Mouse (Mus musculus): ENCODE data around the gene Fam126a. TPM values are rescaled to one million over a fixed set of nuclear protein-coding genes. Genes with fewer than 3 reads are reported as not detected.
"Not testable (repeated sequence)": the region's sequence is repeated elsewhere in the genome, so short reads cannot be mapped to it uniquely, and the experiment has no call there.

Fam126a gene
- total RNA-seq, 1 experiment from 2014 or later: 74.0 TPM

DNA sequence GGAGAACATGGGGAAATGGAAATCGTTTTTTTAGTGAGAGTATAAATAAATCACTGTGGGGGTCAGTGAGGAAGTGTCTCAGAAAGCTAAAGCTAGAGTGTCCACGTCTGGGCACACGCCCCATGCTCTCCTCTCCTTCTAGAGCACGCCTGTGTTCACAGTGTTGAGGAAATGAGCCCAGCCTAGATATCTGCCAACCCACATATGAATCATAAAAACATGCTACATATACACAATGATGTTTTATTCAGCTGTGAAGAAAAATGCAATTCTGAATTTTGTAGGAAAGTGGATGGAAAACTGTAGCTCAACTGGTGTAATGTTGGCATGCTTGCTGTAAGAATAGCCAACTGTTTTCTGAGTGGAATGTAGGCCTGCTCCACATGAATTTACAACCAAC lies 130.3 kb downstream of the Fam126a start:
- DNase-seq: no peak

DNA sequence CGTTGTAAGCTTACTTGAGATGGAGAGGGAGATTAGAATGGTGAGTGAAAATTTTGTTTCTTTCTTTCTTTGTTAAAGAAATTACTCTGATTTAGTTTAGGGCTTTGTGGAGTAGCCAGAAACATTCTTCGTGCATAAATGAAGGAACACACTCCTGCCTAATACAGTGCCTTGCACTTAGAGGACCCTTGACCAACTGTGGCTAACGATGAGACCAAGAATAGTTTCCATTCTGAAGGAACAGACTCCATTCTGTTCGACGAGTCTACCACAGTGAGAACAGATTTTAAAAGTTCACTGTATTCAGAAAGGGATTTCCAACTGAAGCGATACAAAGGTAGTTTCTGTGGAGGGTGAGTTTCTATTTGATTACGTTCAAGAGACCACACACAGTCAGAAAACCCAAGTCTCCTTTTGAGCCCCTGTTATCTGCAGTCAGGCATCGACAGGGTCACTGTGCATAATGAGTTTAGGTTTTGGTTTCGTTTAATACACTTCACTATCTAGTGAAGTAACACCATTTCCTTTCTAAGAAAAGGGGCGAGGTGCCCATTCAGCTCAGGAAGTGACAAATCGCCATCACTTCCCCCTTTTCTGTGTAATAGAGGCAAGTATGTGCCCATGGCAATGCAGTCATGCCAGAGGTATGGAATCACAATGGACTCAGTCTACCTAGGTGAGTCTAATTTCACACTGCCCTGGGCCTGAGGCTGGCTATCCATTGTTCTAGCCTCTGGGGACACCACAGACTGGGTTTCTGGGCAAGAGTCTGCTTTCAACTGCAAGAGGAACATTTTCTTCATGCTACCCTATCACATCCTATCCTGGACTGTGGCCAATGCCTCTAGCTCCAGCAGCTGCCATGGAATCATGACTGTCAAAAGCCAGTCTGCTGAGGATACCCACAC lies 136.4 kb downstream of the Fam126a start:
- DNase-seq: peak; percentile 51

DNA sequence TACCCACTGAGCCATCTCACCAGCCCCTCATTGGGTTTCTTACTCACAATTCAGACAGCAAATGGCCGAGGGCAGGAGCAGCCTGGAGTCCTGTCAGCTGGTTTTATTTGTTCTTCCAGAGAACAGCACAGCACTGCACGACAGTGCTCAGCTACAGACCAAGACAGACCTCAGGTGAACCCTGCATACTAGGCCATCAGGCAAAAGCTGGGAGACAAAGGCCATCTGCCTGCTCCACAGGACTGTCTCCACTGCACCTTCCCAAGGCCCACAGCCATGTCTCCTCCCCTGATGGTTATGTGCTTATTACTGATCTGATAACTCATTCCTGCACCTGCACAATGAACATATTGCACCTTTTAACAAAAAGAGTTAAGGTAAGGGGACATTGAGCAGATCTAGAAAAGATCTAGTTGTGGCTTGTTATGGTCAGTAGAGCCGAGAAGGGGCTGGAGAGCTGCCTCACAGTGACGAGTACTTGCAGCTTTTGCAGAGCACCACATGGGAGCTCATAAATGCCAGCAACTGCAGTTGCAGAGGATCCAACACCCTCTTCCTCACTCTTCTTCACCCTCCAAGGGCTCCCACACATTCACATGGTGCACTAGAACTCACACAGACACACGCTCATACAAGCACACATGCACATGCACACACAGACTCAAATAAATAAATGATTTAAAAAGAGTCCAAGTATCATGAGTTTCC lies 137.2 kb downstream of the Fam126a start:
- no peak for DNase-seq

DNA sequence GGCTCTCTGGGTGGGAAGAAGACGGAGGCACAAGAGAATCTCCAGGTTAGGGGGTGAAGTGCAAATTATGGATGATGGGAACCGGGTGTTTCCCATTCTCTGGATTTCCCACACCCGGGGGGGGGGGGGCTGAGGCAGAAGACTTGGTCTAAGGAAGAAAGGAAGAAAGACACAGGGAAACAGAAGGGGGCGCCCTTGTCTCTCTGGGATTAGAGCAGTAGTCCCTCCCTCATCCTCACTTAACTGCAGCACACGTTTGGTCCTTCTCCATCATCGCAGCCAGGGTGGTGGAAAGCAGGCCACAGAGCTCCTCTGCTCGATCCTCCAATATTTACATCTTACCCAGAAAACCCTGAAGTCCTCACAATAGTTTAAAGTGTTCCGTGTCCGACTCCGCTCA lies 139.8 kb downstream of the Fam126a start:
- peak; percentile 90 for DNase-seq

DNA sequence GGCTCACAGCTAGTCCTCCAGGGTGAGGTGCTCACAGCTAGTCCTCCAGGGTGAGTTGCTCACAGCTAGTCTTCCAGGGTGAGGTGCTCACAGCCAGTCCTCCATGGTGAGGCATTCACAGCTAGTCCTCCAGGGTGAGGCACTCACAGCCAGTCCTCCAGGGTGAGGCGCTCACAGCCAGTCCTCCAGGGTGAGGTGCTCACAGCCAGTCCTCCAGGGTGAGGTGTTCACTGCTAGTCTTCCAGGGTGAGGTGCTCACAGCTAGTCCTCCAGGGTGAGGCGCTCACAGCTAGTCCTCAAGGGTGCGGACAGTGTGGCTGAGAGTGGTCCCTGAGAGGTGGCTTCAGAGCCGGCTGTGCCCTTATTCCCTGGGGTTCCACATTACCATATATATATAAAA lies 141.0 kb downstream of the Fam126a start:
- DNase-seq: no peak

DNA sequence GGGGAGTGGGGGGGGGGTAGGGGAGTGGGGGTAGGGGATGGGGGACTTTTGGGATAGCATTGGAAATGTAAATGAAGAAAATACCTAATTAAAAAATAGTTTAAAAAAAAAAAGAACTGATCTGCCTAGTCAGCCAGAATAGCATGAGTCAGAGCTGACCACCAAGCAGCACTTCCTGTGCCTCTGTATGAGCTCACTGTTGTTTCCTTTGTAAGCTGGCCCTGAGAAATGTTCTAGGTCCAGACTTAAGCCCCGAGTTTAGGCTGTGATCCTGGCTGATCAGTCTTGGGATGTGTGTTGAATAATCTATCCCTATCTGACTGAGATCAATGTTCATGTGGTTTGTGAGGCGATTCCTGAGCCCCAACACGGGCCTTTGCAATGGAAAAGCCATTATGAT lies 143.4 kb downstream of the Fam126a start:
- no peak for DNase-seq

DNA sequence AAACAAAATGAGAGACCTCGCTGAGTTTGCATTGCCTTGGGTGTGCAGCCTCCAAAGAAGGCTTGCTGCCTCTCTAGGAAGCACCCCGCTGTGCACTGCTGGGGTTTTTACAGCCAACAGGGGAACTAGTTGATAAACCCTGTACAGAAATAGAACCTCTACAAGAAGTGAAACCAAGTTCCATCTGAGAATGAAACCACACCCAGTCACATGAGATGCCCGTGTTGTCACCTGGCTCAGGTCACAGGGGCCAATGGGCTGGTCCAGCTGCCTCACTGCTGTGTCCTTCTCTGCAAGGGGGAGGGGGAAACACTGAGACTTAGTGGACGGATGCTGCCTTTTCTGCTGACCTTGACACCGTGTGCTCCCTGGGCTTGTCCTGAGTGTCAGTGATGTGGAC lies 156.0 kb downstream of the Fam126a start:
- peak; percentile 11 for DNase-seq

DNA sequence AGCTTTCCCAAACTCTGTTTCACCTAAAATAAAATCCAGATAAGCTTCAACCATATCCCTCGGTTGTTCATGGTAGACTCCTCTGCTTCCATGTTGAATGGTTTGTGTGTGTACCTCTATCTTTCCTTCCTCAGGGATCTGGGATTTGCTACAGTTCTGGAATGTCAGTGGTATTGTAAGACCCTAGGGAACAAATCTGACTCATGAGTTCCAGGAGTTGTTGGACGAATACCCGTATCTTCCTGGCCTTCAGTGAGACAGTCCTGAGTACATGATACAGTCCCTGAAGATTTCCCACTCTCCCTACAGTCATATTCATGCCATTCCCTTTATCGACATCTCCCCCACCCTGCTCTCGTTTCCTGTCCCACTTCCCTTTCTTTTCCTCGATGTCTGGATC lies 157.9 kb downstream of the Fam126a start:
- no peak for DNase-seq

DNA sequence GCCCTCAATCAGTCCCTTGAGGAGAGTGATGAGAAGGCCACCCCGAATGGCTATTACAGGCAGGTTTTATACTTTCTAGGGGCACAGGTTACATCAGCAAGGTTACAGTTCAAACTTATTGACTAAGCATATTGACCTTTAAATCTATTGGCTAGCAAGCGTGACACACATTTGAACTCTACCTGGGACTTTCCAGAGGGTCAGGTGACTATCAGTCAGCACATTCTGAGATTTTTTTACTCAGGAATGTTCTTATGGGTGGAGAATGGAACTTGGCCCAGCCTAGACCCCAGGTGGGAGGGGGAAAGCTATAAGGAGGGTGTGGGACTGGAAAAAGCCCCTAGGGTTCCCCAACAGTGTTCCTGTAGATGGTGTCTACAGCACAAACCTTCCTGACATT lies 159.2 kb downstream of the Fam126a start:
- DNase-seq: not testable (repeated sequence)

DNA sequence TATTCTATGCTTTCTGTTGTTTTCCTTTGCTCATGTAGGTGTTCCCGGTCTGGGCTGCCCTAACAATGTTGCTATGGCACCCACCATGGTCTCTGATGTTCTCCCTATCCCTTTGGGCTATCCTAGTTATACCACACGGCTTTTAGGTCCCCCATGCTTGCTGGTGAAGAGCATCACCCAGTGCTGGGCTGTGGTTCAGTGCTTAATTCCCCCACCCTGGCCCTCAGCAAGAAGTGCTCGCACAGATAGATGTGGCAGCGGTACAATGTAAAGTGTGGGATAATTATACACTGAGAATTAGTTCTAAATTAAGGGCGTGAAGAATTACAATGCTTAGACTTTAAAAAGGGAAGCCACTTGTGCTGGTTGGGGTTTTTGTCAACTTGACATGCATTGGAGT lies 164.5 kb downstream of the Fam126a start:
- DNase-seq: no peak

Other genes starting within 250 kb of the Fam126a start
- 23.7 TPM in 2 replicates for gene Pus7, start 247.0 kb downstream of the Fam126a start, total RNA-seq (2021)
- gene Rint1, start 243.0 kb downstream of the Fam126a start, total RNA-seq (2021): 18.7 and 19.3 TPM in 2 replicates
- gene Tomm7, start 186.5 kb downstream of the Fam126a start, total RNA-seq (2021): 104 and 107 TPM in 2 replicates
- gene Klhl7, start 69.9 kb upstream of the Fam126a start, total RNA-seq (2021): 30.1 and 31.6 TPM in 2 replicates
- 7.7 and 7.9 TPM in 2 replicates for gene Nupl2, start 134.3 kb upstream of the Fam126a start, total RNA-seq (2021)

Measured in adrenal gland, postnatal 14 days (tissue).